Mouse (Mus musculus) CH12.LX (cell line): ENCODE data around the gene Mmadhc. TPM values are rescaled to one million over a fixed set of nuclear protein-coding genes. Genes with fewer than 3 reads are reported as not detected.

ENCODE experiments used
- DNase-seq: peaks from one replicate; pipeline ENCODE4 v3.0.0-alpha.2; 2013; ENCODE audit errors: extremely low read depth
- H3K27ac ChIP-seq: 2 replicates; pipeline ENCODE4 v1.5.1; 2012; ENCODE audit warnings: low read depth, mild to moderate bottlenecking, control low read depth, moderate library complexity; ENCODE audit not compliant: insufficient read depth
- H3K27me3 ChIP-seq: replicated peaks from 2 replicates; pipeline ENCODE3; 2012; ENCODE audit warnings: inconsistent platforms
- H3K36me3 ChIP-seq, 2 experiments: replicated peaks in 1 of 2; 2 replicates each; pipeline versions ENCODE3 to v1.6.1; 2012; ENCODE audit warnings: inconsistent platforms in 1 of 2, low read length in 1 of 2, mild to moderate bottlenecking in 1 of 2, mixed read lengths in 1 of 2, moderate library complexity in 1 of 2; ENCODE audit not compliant: control insufficient read depth in 1 of 2, insufficient read depth in 1 of 2
- H3K4me1 ChIP-seq, 2 experiments: 2 replicates each; pipeline ENCODE4 v1.6.1; 2012; ENCODE audit warnings: inconsistent platforms in 1 of 2, moderate library complexity in 1 of 2; ENCODE audit not compliant: insufficient read depth in 2 of 2, control insufficient read depth in 1 of 2
- H3K4me2 ChIP-seq: 2 replicates; pipeline ENCODE4 v1.6.1; 2012; ENCODE audit warnings: low read depth, mild to moderate bottlenecking, control low read depth; ENCODE audit not compliant: poor library complexity, insufficient read depth, severe bottlenecking
- H3K4me3 ChIP-seq, 3 experiments: fragments of 150-350 bp in 1 of 3; sonication (generic) in 1 of 3; replicated peaks in 1 of 3; 2 replicates each; pipeline versions ENCODE3 to v1.5.1; 2011 to 2012; ENCODE audit warnings: low read depth in 2 of 3, low read length in 2 of 3, mild to moderate bottlenecking in 2 of 3, moderate library complexity in 2 of 3, control low read depth in 1 of 3, improper control_type of control experiment in 1 of 3, inconsistent platforms in 1 of 3, mixed read lengths in 1 of 3; ENCODE audit not compliant: poor library complexity in 1 of 3
- H3K79me2 ChIP-seq: replicated peaks from 2 replicates; pipeline ENCODE4 v1.6.1; 2012; ENCODE audit warnings: mild to moderate bottlenecking, moderate library complexity; ENCODE audit not compliant: control insufficient read depth, poor library complexity, insufficient read depth, severe bottlenecking; ENCODE audit errors: extremely low read depth
- H3K9ac ChIP-seq: 2 replicates; pipeline ENCODE4 v1.6.1; 2012; ENCODE audit warnings: low read depth, mild to moderate bottlenecking, control low read depth, moderate library complexity; ENCODE audit not compliant: insufficient read depth
- H3K9me3 ChIP-seq: replicated peaks from 2 replicates; pipeline ENCODE3; 2012; ENCODE audit warnings: low read length, inconsistent platforms, mixed read lengths
- CTCF ChIP-seq, 2 experiments: IDR thresholded peaks in 1 of 2; conservative IDR thresholded peaks in 1 of 2; 2 replicates each; pipeline ENCODE4 v1.5.1; 2011 to 2012; ENCODE audit warnings: low read depth in 2 of 2, low read length in 2 of 2, improper control_type of control experiment in 1 of 2, inconsistent platforms in 1 of 2, mild to moderate bottlenecking in 1 of 2, moderate library complexity in 1 of 2
- EP300 ChIP-seq: IDR thresholded peaks from 2 replicates; pipeline ENCODE4 v1.6.1; 2011; ENCODE audit warnings: low read length, improper control_type of control experiment
- GABPA ChIP-seq: IDR thresholded peaks from 2 replicates; pipeline ENCODE4 v1.6.1; 2012; ENCODE audit warnings: low read depth, low read length, improper control_type of control experiment, inconsistent platforms; ENCODE audit not compliant: insufficient replicate concordance
- JUN ChIP-seq: IDR thresholded peaks from 2 replicates; pipeline ENCODE4 v1.6.1; 2011; ENCODE audit warnings: low read depth, mild to moderate bottlenecking, low read length, improper control_type of control experiment, moderate library complexity; ENCODE audit not compliant: insufficient read depth
- POLR2A ChIP-seq: IDR thresholded peaks from 2 replicates; pipeline ENCODE4 v1.6.1; 2011; ENCODE audit warnings: low read depth, mild to moderate bottlenecking, improper control_type of control experiment, low read length
- RAD21 ChIP-seq: IDR thresholded peaks from 2 replicates; pipeline ENCODE4 v1.6.1; 2011; ENCODE audit warnings: low read depth, mild to moderate bottlenecking, low read length, improper control_type of control experiment, moderate library complexity
- SIN3A ChIP-seq: IDR thresholded peaks from 2 replicates; pipeline ENCODE4 v1.6.1; 2012; ENCODE audit warnings: low read length, improper control_type of control experiment, inconsistent platforms
- SMC3 ChIP-seq: IDR thresholded peaks from 2 replicates; pipeline ENCODE4 v1.6.1; 2011; ENCODE audit warnings: low read depth, low read length, improper control_type of control experiment
- ZKSCAN1 ChIP-seq: IDR thresholded peaks from 2 replicates; pipeline ENCODE4 v1.6.1; 2012; ENCODE audit warnings: low read depth, inconsistent platforms, low read length, improper control_type of control experiment, borderline replicate concordance
- dilution Hi-C: fragments of 300-500 bp; cut with MboI; formaldehyde crosslinking; loops from 2 replicates; pipeline ENCODE4 v1.14.3; 2020; ENCODE audit warnings: low sequenced_read_pairs; ENCODE audit not compliant: extremely low pct_unique_long_range_greater_than_20kb, extremely low pct_ligation_motif_present
- in situ Hi-C: fragments of 300-500 bp; cut with MboI; formaldehyde crosslinking; loops from 3 replicates; pipeline ENCODE4 v1.14.3; 2019; ENCODE audit warnings: low sequenced_read_pairs, low pct_ligation_motif_present, low pct_unique_long_range_greater_than_20kb, mixed read lengths
- polyA plus RNA-seq: library from polyadenylated mRNA; unstranded; fragments of >175 nt; gene quantifications from 2 replicates; pipeline ENCODE4 v1.2.1, GENCODE M21; 2012; ENCODE audit warnings: low read depth; ENCODE audit not compliant: insufficient read length
- total RNA-seq, 2 experiments: library from RNA; depleted of rRNA; stranded (reverse); fragments of 300-350 nt in 1 of 2; fragments of >200 nt in 1 of 2; gene quantifications; 2 replicates each; pipeline ENCODE4 v1.2.3; 2012 to 2014

Gene Mmadhc
- total and polyA plus RNA-seq, 3 experiments, result 74.9 to 142 (median 99.1) TPM

DNA sequence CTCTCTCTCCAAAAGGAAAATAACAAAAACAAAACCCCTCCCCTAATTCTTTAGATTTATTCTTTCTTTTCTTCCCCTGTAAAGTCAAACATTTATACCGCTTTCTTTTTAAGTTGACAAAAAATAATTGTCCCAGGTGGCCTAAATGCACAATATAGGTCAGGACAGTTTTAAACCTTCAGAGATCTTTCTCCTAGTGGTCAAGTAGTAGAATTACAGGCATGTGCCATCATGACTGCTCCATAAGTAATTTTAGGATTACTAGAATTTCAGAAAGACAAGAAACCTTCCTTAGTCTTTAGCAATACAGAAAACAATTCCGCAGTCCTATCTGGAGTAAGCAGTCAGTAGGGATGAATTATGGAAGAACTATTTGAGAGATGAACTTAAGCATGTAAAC, 5.8 kb downstream of the Mmadhc start:
- peaks cover 28 to 57% of the 10 kb centered on the region in 2 experiments for H3K36me3 ChIP-seq
- H3K4me3 ChIP-seq, result no peak overlapping the region
- H3K79me2 ChIP-seq, result peaks cover 35% of the 10 kb centered on the region
- TF ChIP-seq CTCF (conservative IDR thresholded peaks at IDR 0.05 in 1 of 2, IDR thresholded peaks at IDR 0.05 in 1 of 2; ENCODE audit: low read depth in 2 of 2, low read length in 2 of 2) (peak; percentile 42 to 43; a peak in 3 of 4 replicates), SIN3A (no peak)
- H3K4me1 ChIP-seq, result peaks cover 7 to 33% of the 10 kb centered on the region in 2 experiments; a peak in 3 of 4 replicates
- H3K27me3 ChIP-seq, result no peaks in the 10 kb centered on the region
- no peak overlapping the region for H3K9ac ChIP-seq
- H3K27ac ChIP-seq, result no peak overlapping the region
- no peaks in the 10 kb centered on the region for H3K9me3 ChIP-seq
- no peak for DNase-seq
- dilution Hi-C loops, result no loop called here
- H3K4me2 ChIP-seq, result no peak overlapping the region
- in situ Hi-C loops, result no loop called here

DNA sequence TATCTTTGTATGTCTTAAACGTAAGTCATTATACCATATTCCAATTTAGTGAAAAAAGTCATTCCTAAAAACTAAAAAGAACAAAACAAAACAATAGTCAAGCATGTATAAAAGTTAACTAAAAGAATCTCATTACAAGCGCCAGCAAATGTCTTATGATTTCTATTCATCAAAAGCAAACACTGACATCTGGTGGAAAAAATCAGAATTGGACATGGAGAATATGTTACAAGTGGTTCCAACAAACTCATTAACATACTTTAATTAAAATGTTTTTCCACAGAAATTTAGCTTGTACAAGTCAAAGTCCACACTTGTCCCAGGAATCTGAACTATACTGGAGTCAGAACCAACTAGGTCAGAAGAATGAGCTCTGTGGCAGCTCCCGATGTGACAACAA, 11.8 kb downstream of the Mmadhc start:
- no peak overlapping the region for H3K27ac ChIP-seq
- no peaks in the 10 kb centered on the region for H3K4me1 ChIP-seq
- peaks cover 38 to 79% of the 10 kb centered on the region in 2 experiments for H3K36me3 ChIP-seq
- no peaks in the 10 kb centered on the region for H3K27me3 ChIP-seq
- no peaks in the 10 kb centered on the region for H3K9me3 ChIP-seq
- no peak overlapping the region for H3K4me3 ChIP-seq
- in situ Hi-C loops, result no loop called here
- no peak for DNase-seq
- H3K4me2 ChIP-seq, result no peak overlapping the region
- no peak overlapping the region for H3K9ac ChIP-seq
- H3K79me2 ChIP-seq, result no peaks in the 10 kb centered on the region
- TF ChIP-seq EP300 (no peak), CTCF (conservative IDR thresholded peaks at IDR 0.05 in 1 of 2, IDR thresholded peaks at IDR 0.05 in 1 of 2; ENCODE audit: low read depth in 2 of 2, low read length in 2 of 2) (peak in 1 of 2 experiments; percentile 35; a peak in 2 of 4 replicates), RAD21 (peak; percentile 18)
- TF ChIP-seq, all 38 proteins: peak for 2
- dilution Hi-C loops, result no loop called here

DNA sequence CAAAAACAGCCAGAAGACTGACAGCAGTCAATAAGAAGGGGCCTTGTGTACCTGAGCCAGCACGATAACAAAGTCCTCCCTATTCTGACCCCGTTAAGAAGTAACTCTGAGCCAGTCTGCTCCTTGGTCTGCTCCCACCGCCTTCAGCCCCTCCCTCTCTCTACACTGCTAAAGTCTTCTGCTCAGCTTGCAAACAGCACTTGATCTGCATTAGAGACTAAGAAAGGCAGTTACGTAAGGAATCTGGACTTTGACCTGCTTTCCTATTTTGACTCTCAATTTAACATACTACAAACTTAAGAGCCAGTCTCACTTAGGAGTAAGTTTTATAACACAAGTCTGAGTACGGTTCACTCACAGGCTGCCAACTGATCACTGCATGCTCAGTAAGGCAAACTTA, 12.6 kb downstream of the Mmadhc start:
- H3K9me3 ChIP-seq, result no peaks in the 10 kb centered on the region
- TF ChIP-seq POLR2A (no peak), JUN (no peak), ZKSCAN1 (no peak), SMC3 (no peak), EP300 (no peak), GABPA (no peak), SIN3A (no peak)
- H3K27me3 ChIP-seq, result no peaks in the 10 kb centered on the region
- in situ Hi-C loops (no loop called here), dilution Hi-C loops (no loop called here)
- no peak overlapping the region for H3K9ac ChIP-seq
- no peak for DNase-seq
- H3K4me3 ChIP-seq, result no peak overlapping the region
- no peaks in the 10 kb centered on the region for H3K79me2 ChIP-seq
- H3K4me1 ChIP-seq, result no peaks in the 10 kb centered on the region
- no peak overlapping the region for H3K4me2 ChIP-seq
- peaks cover 42 to 78% of the 10 kb centered on the region in 2 experiments for H3K36me3 ChIP-seq
- H3K27ac ChIP-seq, result no peak overlapping the region
